Mouse (Mus musculus) heart, embryonic 13.5 days (tissue): ENCODE measurements around the gene Klhl10. TPM values are rescaled to one million over a fixed set of nuclear protein-coding genes. Genes with fewer than 3 reads are reported as not detected.

Source experiments
- ATAC-seq: fragments of 200-750 bp; cut with Nextera tagmentation; 2 replicates; pipeline ENCODE4 v1.8.0; 2017; ENCODE audit warnings: moderate TSS enrichment; ENCODE audit not compliant: insufficient number of reproducible peaks, low FRiP score, low TSS enrichment; ENCODE audit errors: extremely low read depth
- H3K27ac ChIP-seq: fragments of 300-500 bp; sonication (generic); replicated peaks from 2 replicates; pipeline ENCODE4 v1.5.1; 2015; ENCODE audit warnings: moderate library complexity, mild to moderate bottlenecking, inconsistent platforms
- H3K27me3 ChIP-seq: fragments of 300-500 bp; sonication (generic); replicated peaks from 2 replicates; pipeline ENCODE4 v1.6.1; 2015; ENCODE audit warnings: mild to moderate bottlenecking, inconsistent platforms
- H3K36me3 ChIP-seq: fragments of 300-500 bp; sonication (generic); 2 replicates; pipeline ENCODE4 v1.6.1; 2015; ENCODE audit warnings: mild to moderate bottlenecking, inconsistent platforms
- H3K4me1 ChIP-seq: fragments of 300-500 bp; sonication (generic); 2 replicates; pipeline ENCODE4 v1.6.1; 2015; ENCODE audit warnings: inconsistent platforms
- H3K4me2 ChIP-seq: fragments of 300-500 bp; sonication (generic); 2 replicates; pipeline ENCODE4 v1.6.1; 2015; ENCODE audit warnings: inconsistent platforms, mild to moderate bottlenecking, moderate library complexity
- H3K4me3 ChIP-seq: fragments of 300-500 bp; sonication (generic); 2 replicates; pipeline ENCODE4 v1.5.1; 2015; ENCODE audit warnings: moderate library complexity, mild to moderate bottlenecking, inconsistent platforms
- H3K9ac ChIP-seq: fragments of 300-500 bp; sonication (generic); 2 replicates; pipeline ENCODE4 v1.6.1; 2015; ENCODE audit warnings: inconsistent platforms, mild to moderate bottlenecking, moderate library complexity
- H3K9me3 ChIP-seq: fragments of 300-500 bp; sonication (generic); 2 replicates; pipeline ENCODE4 v1.6.1; 2016; ENCODE audit warnings: inconsistent platforms
- WGBS: fragments of 180-500 bp; shearing (Covaris S2); methylation state at CpG from one replicate; pipeline ENCODE4 v1.1.7; 2015; ENCODE audit warnings: mixed read lengths; 5-methylcytosine and 5-hydroxymethylcytosine counted together
- polyA plus RNA-seq: library from polyadenylated mRNA; unstranded; fragments of >200 nt; fragmentation: Nextera tagmentation; extraction: Ambion mirVana; gene quantifications from 2 replicates; pipeline ENCODE4 v1.2.1, GENCODE M21; 2015

Klhl10 gene
- polyA plus RNA-seq: 0.33 and 0.60 TPM in 2 replicates

DNA sequence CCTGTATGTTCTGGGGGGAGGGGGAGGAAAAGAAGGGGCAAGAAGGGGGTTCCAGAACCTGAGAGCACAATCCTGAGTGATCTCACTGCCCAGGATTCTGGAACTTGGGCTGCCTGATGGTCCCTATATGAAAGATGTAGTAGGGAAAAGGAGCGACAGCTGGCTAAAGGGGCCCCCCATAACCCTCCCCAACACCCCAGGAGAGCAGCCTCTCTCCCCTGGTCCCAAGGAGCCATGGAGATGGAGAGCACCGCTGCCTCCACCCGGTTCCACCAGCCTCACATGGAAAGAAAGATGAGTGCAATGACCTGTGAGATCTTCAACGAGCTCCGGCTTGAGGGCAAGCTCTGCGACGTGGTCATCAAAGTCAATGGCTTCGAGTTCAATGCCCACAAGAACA lies at the start of gene Klhl10, which contains the start of gene Nt5c3b:
Gene Klhl10, plus strand, starts transcription at position 121 of the 400 bp plus-strand sequence.
Gene Nt5c3b, minus strand, starts transcription at position 12 of the 400 bp plus-strand sequence.
- H3K27ac ChIP-seq: peak within 1 kb of the TSS; percentile 67
- H3K4me1 ChIP-seq: peaks cover 20% of the 10 kb centered on the region
- peak within 1 kb of the TSS; percentile 71 for H3K4me2 ChIP-seq
- H3K9me3 ChIP-seq: no peaks in the 10 kb centered on the region
- WGBS: 87% methylated on average over 8 of the region's 8 CpGs
- H3K27me3 ChIP-seq: no peaks in the 10 kb centered on the region
- H3K4me3 ChIP-seq: peak within 1 kb of the TSS; percentile 91
- peak within 1 kb of the TSS; percentile 95 for H3K9ac ChIP-seq
- no peak for ATAC-seq
- H3K36me3 ChIP-seq: peaks cover 26% of the 10 kb centered on the region

DNA sequence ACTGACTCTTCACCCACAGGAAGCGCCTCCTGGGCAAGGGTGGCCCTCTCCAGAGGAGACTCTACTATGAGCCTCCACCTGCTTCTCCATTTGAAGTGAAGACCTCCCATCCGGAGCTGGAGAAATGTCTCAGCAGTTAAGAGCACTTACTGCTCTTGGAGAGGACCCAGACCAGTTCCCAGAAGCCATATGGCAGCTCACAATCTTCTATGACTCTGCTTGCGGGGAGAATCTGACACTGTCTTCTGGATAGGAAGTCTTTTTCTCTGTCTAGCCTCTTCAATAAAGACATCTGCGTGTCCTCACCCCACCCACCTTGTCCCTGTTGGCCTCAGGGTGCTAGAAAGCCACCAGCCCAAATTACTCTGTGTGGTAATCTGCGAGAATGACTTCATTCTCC lies 48.8 kb upstream of the Klhl10 start:
- H3K4me1 ChIP-seq: peaks cover 86% of the 10 kb centered on the region
- no peak overlapping the region for H3K4me3 ChIP-seq
- H3K36me3 ChIP-seq: peaks cover 11% of the 10 kb centered on the region
- H3K9ac ChIP-seq: peak overlapping the region; percentile 26; the same call in 1 of the 2 replicates
- no peak for ATAC-seq
- 77% methylated on average over 5 of the region's 5 CpGs for WGBS
- H3K27ac ChIP-seq: peak overlapping the region; percentile 92; the same call in 1 of the 2 replicates
- no peaks in the 10 kb centered on the region for H3K9me3 ChIP-seq
- no peaks in the 10 kb centered on the region for H3K27me3 ChIP-seq
- no peak overlapping the region for H3K4me2 ChIP-seq

DNA sequence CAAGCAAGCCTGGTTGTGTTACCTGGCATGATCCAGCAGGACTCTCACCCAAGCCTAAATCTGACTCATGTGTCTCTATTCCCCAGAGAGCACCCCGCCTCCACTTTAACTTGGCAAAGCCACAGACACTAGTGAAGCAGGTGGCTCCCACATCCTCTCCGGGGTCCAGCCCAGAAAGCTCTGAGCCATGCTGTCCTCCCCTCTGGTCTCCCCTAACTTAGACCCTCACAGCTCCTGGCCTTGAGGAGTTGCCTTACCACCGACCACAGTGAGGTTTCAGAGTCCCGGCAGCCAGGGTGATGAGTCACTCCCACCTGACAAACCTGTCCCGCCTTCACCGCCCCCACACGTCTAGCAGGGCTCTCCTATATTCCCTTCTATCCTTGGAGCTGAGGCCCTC lies 48.0 kb upstream of the Klhl10 start:
- H3K4me2 ChIP-seq: peak overlapping the region; percentile 92

DNA sequence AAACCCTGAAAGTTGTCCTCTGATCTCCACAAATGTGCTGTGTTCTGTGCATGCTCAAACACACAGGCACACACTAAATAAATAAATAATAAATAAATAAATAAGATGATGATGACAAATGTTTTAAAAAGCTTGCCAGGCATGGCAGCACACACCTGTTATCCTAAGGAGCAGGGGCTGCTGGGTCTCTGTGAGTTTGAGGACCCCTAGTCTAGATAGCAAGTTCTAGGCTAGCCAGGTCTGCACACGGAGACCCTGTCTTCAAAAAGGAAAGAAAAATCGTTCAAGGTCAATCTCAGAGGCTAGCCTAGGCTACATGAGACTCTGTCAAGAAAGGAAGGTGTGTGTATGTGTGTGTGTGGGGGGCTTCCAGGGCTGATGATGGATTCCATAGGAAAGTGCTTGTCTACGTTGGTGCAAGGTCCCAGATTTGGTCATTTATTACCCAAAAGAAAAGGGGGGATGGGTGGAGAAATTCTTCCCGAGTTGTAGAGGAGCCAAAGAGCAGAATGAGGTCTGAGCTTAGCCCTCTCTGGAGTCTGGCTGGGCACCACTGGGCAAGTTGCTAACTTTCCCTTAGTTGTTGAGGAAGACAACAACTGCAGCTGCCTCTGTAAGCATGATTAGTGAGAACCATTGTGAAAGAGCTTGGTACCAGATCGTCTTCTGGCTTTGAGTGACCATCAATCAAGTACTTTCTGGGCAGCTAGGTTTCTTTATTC lies 47.2 kb upstream of the Klhl10 start:
- Histone ChIP-seq H3K27ac (peak overlapping the region; percentile 91), H3K4me1 (peaks cover 83% of the 10 kb centered on the region), H3K9ac (peak overlapping the region; percentile 96), H3K4me3 (peak overlapping the region; percentile 88), H3K27me3 (no peaks in the 10 kb centered on the region), H3K4me2 (peak overlapping the region; percentile 92), H3K36me3 (peaks cover 11% of the 10 kb centered on the region), H3K9me3 (no peaks in the 10 kb centered on the region)
- ATAC-seq: no peak
- WGBS: 56% methylated on average over 5 of the region's 5 CpGs

More for the DNA sequence above, 48.0 kb upstream of the Klhl10 start:
- Histone ChIP-seq H3K9ac (peak overlapping the region; percentile 58), H3K36me3 (peaks cover 11% of the 10 kb centered on the region), H3K27ac (peak overlapping the region; percentile 36; the same call in 1 of the 2 replicates), H3K4me1 (peaks cover 85% of the 10 kb centered on the region), H3K9me3 (no peaks in the 10 kb centered on the region), H3K27me3 (no peaks in the 10 kb centered on the region), H3K4me3 (no peak overlapping the region)
- no peak for ATAC-seq
- 56% methylated on average over 7 of the region's 7 CpGs for WGBS

DNA sequence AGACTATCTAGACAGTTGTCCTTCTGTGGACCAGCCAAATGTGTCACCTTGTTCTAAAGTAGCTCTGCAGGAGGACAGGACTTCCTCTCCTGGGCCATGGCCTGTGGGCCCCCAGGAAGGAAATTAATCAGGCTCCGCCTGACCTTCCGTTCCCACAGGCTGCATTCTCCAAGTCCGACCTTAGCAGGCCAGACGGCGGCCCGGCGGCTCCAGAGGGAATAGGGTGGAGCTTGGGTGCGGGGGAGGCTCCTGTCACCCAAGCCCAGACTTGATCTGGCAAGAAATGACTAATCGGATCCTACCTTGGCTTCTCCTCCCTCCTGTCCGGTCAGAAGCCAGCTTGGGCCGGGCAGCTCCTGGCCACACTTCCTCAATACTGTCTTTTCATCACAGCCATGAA lies 46.5 kb upstream of the Klhl10 start:
- H3K27me3 ChIP-seq: no peaks in the 10 kb centered on the region
- peaks cover 11% of the 10 kb centered on the region for H3K36me3 ChIP-seq
- ATAC-seq: no peak
- H3K4me1 ChIP-seq: peaks cover 83% of the 10 kb centered on the region
- WGBS: 11% methylated on average over 11 of the region's 11 CpGs
- no peaks in the 10 kb centered on the region for H3K9me3 ChIP-seq
- H3K4me2 ChIP-seq: peak overlapping the region; percentile 92
- H3K4me3 ChIP-seq: peak overlapping the region; percentile 88
- peak overlapping the region; percentile 96 for H3K9ac ChIP-seq
- peak overlapping the region; percentile 91 for H3K27ac ChIP-seq

DNA sequence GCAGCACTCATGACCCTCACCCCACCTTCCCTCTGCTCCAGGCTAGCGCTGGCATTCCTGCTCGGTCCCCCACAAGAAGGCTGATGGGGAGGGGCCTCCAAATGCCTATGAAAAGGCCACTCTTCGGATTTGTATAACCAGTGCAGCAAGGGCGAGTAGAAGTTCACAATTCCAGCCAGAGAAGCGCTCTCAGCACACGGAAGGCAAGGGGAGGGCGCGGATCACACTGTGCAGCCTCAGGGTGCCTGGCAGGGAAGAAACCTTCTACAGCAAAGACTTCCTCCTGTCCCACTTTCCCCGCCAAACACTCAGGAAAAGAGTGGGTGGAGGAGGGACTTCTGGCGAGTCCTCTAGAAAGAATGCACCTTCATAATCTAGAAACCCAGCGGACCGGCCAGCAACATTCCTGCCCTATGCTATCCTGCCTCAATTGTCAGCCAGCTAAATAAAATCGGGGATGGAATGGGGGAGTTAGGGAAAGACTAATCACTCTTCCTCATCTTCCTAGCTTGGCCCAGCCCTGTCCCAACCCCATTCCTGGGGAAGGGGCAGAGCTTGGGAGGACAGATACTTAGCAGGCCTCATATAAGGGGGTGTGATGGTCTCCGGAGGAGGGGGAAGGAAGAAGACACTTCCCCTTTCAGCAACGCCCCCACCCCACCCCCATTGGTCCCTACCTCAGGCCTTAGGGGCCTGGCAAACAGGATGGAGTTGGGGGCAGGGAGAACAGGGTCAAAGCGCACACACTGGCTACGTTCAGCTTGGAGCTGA lies 45.7 kb upstream of the Klhl10 start:
- Histone ChIP-seq H3K4me2 (peak overlapping the region; percentile 92), H3K36me3 (peaks cover 11% of the 10 kb centered on the region), H3K4me3 (peak overlapping the region; percentile 88), H3K4me1 (peaks cover 83% of the 10 kb centered on the region), H3K9me3 (no peaks in the 10 kb centered on the region), H3K27me3 (no peaks in the 10 kb centered on the region), H3K27ac (peak overlapping the region; percentile 91), H3K9ac (peak overlapping the region; percentile 96)
- 11% methylated on average over 17 of the region's 17 CpGs for WGBS
- no peak for ATAC-seq

DNA sequence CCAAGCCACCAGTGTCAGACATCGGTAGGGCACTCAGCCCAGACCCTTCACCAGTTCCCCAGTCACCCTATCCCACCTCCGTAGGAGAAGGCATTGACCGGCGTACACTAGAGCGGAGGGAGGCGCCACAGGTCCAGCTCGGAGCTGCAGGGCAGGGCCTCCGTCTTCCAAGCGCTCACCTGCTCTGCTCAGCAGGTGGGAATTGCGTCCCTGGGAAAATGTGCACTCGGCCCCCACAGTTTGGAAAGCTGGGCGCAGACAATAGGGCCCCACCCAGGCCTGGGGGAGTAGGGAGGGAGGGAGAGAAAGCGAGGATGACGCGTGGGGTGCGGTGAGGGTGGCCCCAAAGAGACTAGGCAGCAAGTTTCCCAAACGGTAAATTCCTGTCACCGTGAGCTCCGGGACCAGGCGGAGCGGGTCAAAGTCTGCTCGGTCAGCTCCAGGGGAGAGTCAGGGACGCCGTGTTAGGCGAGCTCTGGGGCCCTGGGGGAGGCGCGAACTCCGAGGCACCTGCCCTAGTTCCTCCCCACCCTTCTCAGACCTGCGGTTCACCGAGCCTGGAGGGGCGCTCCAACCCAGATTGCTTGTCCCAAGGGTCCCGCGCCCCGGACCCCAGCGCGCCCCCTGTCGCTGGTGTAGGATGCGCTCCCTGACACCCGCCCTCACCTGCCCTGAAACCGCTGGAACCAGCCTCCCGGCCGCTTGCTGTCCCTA lies 44.7 kb upstream of the Klhl10 start:
- peaks cover 11% of the 10 kb centered on the region; the same call in 1 of the 2 replicates for H3K36me3 ChIP-seq
- peak overlapping the region; percentile 88 for H3K4me3 ChIP-seq
- no peaks in the 10 kb centered on the region for H3K9me3 ChIP-seq
- 2% methylated on average over 42 of the region's 42 CpGs for WGBS
- H3K4me2 ChIP-seq: peak overlapping the region; percentile 92
- H3K4me1 ChIP-seq: peaks cover 83% of the 10 kb centered on the region
- ATAC-seq: no peak; the same call in none of the 2 replicates
- no peaks in the 10 kb centered on the region for H3K27me3 ChIP-seq
- peak overlapping the region; percentile 91 for H3K27ac ChIP-seq
- peak overlapping the region; percentile 96 for H3K9ac ChIP-seq

DNA sequence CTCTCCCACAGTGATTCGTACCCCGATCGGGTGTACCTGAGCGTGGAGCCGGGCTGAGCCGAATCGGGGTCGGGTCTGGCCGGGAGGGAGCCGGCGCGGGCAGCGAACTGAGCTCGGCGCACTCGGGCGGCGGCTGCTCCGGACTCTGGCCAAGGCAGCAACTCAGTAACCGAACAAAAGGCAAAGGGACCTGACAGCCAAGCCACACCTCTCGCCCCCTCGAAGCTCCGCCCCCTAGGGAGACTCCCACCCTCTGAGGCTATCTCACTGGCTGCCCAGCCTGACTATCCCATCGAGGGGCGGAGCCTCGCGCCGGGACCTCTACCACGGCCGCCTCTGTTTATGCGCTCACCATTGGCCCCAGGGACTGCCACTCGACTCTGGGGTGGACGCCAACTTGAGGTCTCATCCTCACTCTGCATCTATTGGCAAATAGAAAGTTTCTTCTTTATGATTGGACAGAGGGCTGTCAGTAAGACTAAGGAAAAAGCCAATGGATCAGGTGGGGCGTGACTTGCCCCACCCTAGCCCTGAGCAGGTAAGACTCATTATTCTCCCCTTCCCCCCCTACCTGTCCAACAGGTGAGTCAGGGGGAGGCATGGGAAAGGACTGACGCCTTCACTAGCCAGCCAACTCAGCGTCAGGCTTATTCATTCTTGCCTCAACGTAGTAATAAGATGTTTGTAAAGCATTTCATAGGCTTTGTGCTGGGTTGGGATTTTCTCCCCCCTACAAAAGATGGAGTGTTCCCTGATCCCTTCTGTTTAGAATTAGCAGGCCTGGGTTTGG lies 43.9 kb upstream of the Klhl10 start, which contains the start of gene Jup:
Gene Jup, minus strand, starts transcription at position 164 of the 790 bp plus-strand sequence.
- Histone ChIP-seq H3K27ac (peak within 1 kb of the TSS; percentile 91), H3K36me3 (peaks cover 6% of the 10 kb centered on the region; the same call in 1 of the 2 replicates), H3K9ac (peak within 1 kb of the TSS; percentile 96), H3K27me3 (no peaks in the 10 kb centered on the region), H3K4me3 (peak within 1 kb of the TSS; percentile 88), H3K4me2 (peak within 1 kb of the TSS; percentile 92), H3K9me3 (no peaks in the 10 kb centered on the region), H3K4me1 (peaks cover 83% of the 10 kb centered on the region)
- under 1% methylated on average over 37 of the region's 37 CpGs for WGBS
- ATAC-seq: peak; percentile 97

DNA sequence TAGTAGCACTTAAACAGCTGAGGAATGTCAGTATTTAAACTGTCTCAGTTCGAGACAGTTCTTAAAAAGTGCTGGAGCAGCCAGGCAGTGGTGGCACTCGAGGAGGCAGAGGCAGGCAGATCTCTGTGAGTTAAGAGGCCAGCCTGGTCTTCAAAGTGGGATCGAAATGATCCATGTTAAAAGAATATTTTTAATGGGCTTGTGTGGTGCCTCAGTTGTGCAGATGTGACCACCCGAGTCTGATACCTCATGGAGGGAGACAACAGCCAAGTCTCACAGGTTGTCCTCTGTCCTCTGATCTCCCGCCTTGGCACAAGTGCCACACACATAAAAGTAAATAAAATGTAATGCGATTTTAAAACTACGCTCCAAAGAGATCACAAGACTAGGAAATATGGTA lies 43.2 kb upstream of the Klhl10 start:
- H3K27me3 ChIP-seq: no peaks in the 10 kb centered on the region
- H3K4me3 ChIP-seq: no peak overlapping the region
- no peak overlapping the region for H3K4me2 ChIP-seq
- no peak overlapping the region; the same call in 1 of the 2 replicates for H3K27ac ChIP-seq
- no peak overlapping the region for H3K9ac ChIP-seq
- H3K36me3 ChIP-seq: no peaks in the 10 kb centered on the region
- 88% methylated on average over 7 of the region's 7 CpGs for WGBS
- H3K9me3 ChIP-seq: no peaks in the 10 kb centered on the region
- no peak for ATAC-seq
- peaks cover 83% of the 10 kb centered on the region for H3K4me1 ChIP-seq

DNA sequence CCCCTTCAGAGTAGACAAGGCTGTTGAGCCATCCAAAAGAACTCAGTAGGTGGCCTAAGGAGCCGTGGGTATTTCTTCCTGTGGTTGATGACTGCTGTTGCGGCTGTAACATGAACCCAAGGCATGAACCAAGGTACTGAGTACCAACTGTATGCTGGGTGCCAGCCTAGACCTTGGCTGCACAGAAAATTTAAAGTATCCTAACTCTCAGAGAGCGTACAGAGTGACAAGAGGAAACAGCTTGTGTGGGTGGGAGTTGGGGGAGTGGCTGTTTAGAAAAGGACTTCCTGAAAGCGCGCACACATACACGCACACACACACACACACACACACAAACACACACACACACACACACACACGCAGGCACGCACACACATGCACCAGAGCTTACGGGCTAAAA lies 42.4 kb upstream of the Klhl10 start:
- H3K4me3 ChIP-seq: no peak overlapping the region
- H3K27ac ChIP-seq: 0 out of 2 replicates have a peak overlapping the region, but pooled peaks have one; percentile 26
- no peaks in the 10 kb centered on the region for H3K27me3 ChIP-seq
- H3K9me3 ChIP-seq: no peaks in the 10 kb centered on the region
- no peak for ATAC-seq
- no peak overlapping the region for H3K9ac ChIP-seq
- H3K4me2 ChIP-seq: no peak overlapping the region
- 66% methylated on average over 9 of the region's 9 CpGs for WGBS
- peaks cover 83% of the 10 kb centered on the region for H3K4me1 ChIP-seq
- H3K36me3 ChIP-seq: no peaks in the 10 kb centered on the region
